Mouse (Mus musculus) neural tube, embryonic 11.5 days (tissue): ENCODE measurements at regions not wholly inside any gene's neighbourhood (a gene's known extent, or its start where the extent isn't known, plus 50 kb on each side); places are given as distances from the start of the nearest gene placed in this dataset.

Experiments
- ATAC-seq: fragments of 200-750 bp; cut with Nextera tagmentation; 2 replicates; pipeline ENCODE4 v1.8.0; 2017; ENCODE audit warnings: moderate number of reproducible peaks, mild to moderate bottlenecking, moderate TSS enrichment, moderate library complexity; ENCODE audit not compliant: insufficient read depth, low FRiP score, low TSS enrichment
- DNase-seq: peaks from one replicate; pipeline ENCODE4 v3.0.0-alpha.2; 2015; ENCODE audit warnings: low spot score
- H3K27ac ChIP-seq: fragments of 300-500 bp; sonication (generic); 2 replicates; pipeline ENCODE4 v1.5.1; 2014; ENCODE audit warnings: low read depth, mild to moderate bottlenecking, low read length
- H3K27me3 ChIP-seq: fragments of 300-500 bp; sonication (generic); 2 replicates; pipeline ENCODE4 v1.6.1; 2014; ENCODE audit warnings: mild to moderate bottlenecking, low read length, mixed read lengths; ENCODE audit not compliant: control insufficient read depth, insufficient read depth
- H3K36me3 ChIP-seq: fragments of 300-500 bp; sonication (generic); 2 replicates; pipeline ENCODE4 v1.6.1; 2014; ENCODE audit warnings: mild to moderate bottlenecking, low read length, moderate library complexity, mixed read lengths; ENCODE audit not compliant: control insufficient read depth, insufficient read depth
- H3K4me1 ChIP-seq: fragments of 300-500 bp; sonication (generic); 2 replicates; pipeline ENCODE4 v1.6.1; 2014; ENCODE audit warnings: low read length, mixed read lengths; ENCODE audit not compliant: control insufficient read depth, insufficient read depth
- H3K4me2 ChIP-seq: fragments of 300-500 bp; sonication (generic); 2 replicates; pipeline ENCODE4 v1.6.1; 2014; ENCODE audit warnings: low read depth, mild to moderate bottlenecking, moderate library complexity
- H3K4me3 ChIP-seq: fragments of 300-500 bp; sonication (generic); 2 replicates; pipeline ENCODE4 v1.5.1; 2014; ENCODE audit warnings: low read depth, low read length
- H3K9ac ChIP-seq: fragments of 300-500 bp; sonication (generic); 2 replicates; pipeline ENCODE4 v1.6.1; 2014; ENCODE audit warnings: mild to moderate bottlenecking, low read length
- H3K9me3 ChIP-seq: fragments of 300-500 bp; sonication (generic); 2 replicates; pipeline ENCODE4 v1.6.1; 2016; ENCODE audit warnings: low read length; ENCODE audit not compliant: control insufficient read depth
- WGBS: fragments of 180-500 bp; shearing (Covaris S2); extraction: QIAGEN DNeasy Blood & Tissue Kit; methylation state at CpG from one replicate; pipeline ENCODE4 v1.1.7; 2014; 5-methylcytosine and 5-hydroxymethylcytosine counted together

GRCm38 (mm10) chr2:159994490-159994889 is 339.5 kb downstream of the Gm826 start:
- no peaks in the 10 kb centered on the region for H3K27me3 ChIP-seq
- H3K36me3 ChIP-seq, result no peaks in the 10 kb centered on the region
- H3K4me3 ChIP-seq, result no peak overlapping the region
- DNase-seq (no peak), ATAC-seq (no peak)
- no peaks in the 10 kb centered on the region for H3K4me1 ChIP-seq
- 28% methylated on average over 3 of the region's 3 CpGs for WGBS
- no peak overlapping the region for H3K9ac ChIP-seq
- H3K9me3 ChIP-seq, result no peaks in the 10 kb centered on the region
- no peak overlapping the region for H3K27ac ChIP-seq
- no peak overlapping the region for H3K4me2 ChIP-seq

DNA sequence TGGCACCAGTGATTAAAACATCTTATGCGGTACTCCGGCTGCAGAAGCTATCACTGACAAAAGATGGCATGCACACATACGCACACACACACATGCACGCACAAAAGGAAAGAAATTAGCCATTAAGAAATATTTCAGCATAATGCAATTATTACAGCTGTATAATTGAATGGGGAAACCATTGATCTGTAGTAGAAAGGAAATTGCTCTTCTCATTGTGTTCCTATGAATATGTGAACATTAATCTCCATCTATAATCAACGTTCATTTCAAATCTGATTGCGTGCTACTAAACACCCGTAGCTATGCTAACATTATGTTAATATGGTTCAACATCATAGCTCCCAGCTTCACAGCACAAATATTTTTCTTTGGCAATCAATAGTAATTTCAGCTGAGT is 347.2 kb downstream of the Gm826 start:
- 91% methylated on average over 7 of the region's 7 CpGs for WGBS
- Histone ChIP-seq H3K27me3 (no peaks in the 10 kb centered on the region), H3K4me2 (no peak overlapping the region), H3K27ac (no peak overlapping the region), H3K9ac (no peak overlapping the region), H3K36me3 (no peaks in the 10 kb centered on the region), H3K9me3 (no peaks in the 10 kb centered on the region), H3K4me1 (no peaks in the 10 kb centered on the region), H3K4me3 (no peak overlapping the region)
- no peak for DNase-seq
- no peak for ATAC-seq

GRCm38 (mm10) chr2:159981694-159982093 is 352.3 kb downstream of the Gm826 start:
- Histone ChIP-seq H3K27ac (no peak overlapping the region), H3K4me1 (no peaks in the 10 kb centered on the region), H3K36me3 (no peaks in the 10 kb centered on the region), H3K27me3 (no peaks in the 10 kb centered on the region), H3K4me3 (no peak overlapping the region), H3K9ac (no peak overlapping the region), H3K4me2 (no peak overlapping the region), H3K9me3 (no peaks in the 10 kb centered on the region)
- no peak for ATAC-seq
- DNase-seq, result no peak
- WGBS, result 94% methylated on average over 3 of the region's 3 CpGs

- 53% methylated on average over 1 of the region's 1 CpGs for WGBS
- no peak for ATAC-seq
- H3K4me1 ChIP-seq, result no peaks in the 10 kb centered on the region
- no peaks in the 10 kb centered on the region for H3K27me3 ChIP-seq
- no peaks in the 10 kb centered on the region for H3K9me3 ChIP-seq
- no peak overlapping the region for H3K4me2 ChIP-seq
- no peaks in the 10 kb centered on the region for H3K36me3 ChIP-seq
- no peak overlapping the region for H3K27ac ChIP-seq
- H3K4me3 ChIP-seq, result no peak overlapping the region
- no peak for DNase-seq
- H3K9ac ChIP-seq, result no peak overlapping the region
Observed at GRCm38 (mm10) chr2:159950369-159950768, 383.6 kb downstream of the Gm826 start.

- H3K4me1 ChIP-seq, result no peaks in the 10 kb centered on the region
- no peak overlapping the region for H3K27ac ChIP-seq
- 90% methylated on average over 4 of the region's 4 CpGs for WGBS
- H3K9ac ChIP-seq, result no peak overlapping the region
- H3K27me3 ChIP-seq, result no peaks in the 10 kb centered on the region
- no peak for DNase-seq
- H3K9me3 ChIP-seq, result no peaks in the 10 kb centered on the region
- no peaks in the 10 kb centered on the region for H3K36me3 ChIP-seq
- H3K4me3 ChIP-seq, result no peak overlapping the region
- no peak for ATAC-seq
- no peak overlapping the region for H3K4me2 ChIP-seq
Observed at GRCm38 (mm10) chr2:159949046-159949445, 384.9 kb downstream of the Gm826 start.

- no peak for DNase-seq
- 84% methylated on average over 2 of the region's 2 CpGs for WGBS
- H3K27ac ChIP-seq, result no peak overlapping the region
- no peak overlapping the region for H3K4me2 ChIP-seq
- H3K27me3 ChIP-seq, result no peaks in the 10 kb centered on the region
- H3K4me3 ChIP-seq, result no peak overlapping the region
- no peak overlapping the region for H3K9ac ChIP-seq
- H3K36me3 ChIP-seq, result no peaks in the 10 kb centered on the region
- H3K4me1 ChIP-seq, result no peaks in the 10 kb centered on the region
- no peaks in the 10 kb centered on the region for H3K9me3 ChIP-seq
- ATAC-seq, result no peak
Observed at GRCm38 (mm10) chr2:159930744-159931143, 403.2 kb downstream of the Gm826 start.

GRCm38 (mm10) chr2:159889701-159890100 is 444.3 kb downstream of the Gm826 start:
- ATAC-seq (no peak), DNase-seq (no peak)
- H3K27me3 ChIP-seq, result no peaks in the 10 kb centered on the region
- 90% methylated on average over 2 of the region's 2 CpGs for WGBS
- H3K27ac ChIP-seq, result no peak overlapping the region
- H3K4me3 ChIP-seq, result no peak overlapping the region
- H3K4me2 ChIP-seq, result no peak overlapping the region
- no peak overlapping the region for H3K9ac ChIP-seq
- H3K36me3 ChIP-seq, result no peaks in the 10 kb centered on the region
- no peaks in the 10 kb centered on the region for H3K9me3 ChIP-seq
- H3K4me1 ChIP-seq, result no peaks in the 10 kb centered on the region

GRCm38 (mm10) chr2:159884773-159885459 is 449.0 kb downstream of the Gm826 start:
- DNase-seq (no peak), ATAC-seq (no peak)
- Histone ChIP-seq H3K9me3 (no peaks in the 10 kb centered on the region), H3K9ac (no peak overlapping the region), H3K4me1 (no peaks in the 10 kb centered on the region), H3K27me3 (no peaks in the 10 kb centered on the region), H3K27ac (no peak overlapping the region), H3K36me3 (no peaks in the 10 kb centered on the region), H3K4me3 (no peak overlapping the region), H3K4me2 (no peak overlapping the region)
- 82% methylated on average over 6 of the region's 6 CpGs for WGBS

GRCm38 (mm10) chr2:159866981-159867380 is 467.0 kb downstream of the Gm826 start:
- no peak overlapping the region for H3K4me2 ChIP-seq
- no peak overlapping the region for H3K9ac ChIP-seq
- DNase-seq, result no peak
- H3K4me1 ChIP-seq, result no peaks in the 10 kb centered on the region
- ATAC-seq, result no peak
- whole genome bisulfite sequencing, result 59% methylated on average over 2 of the region's 2 CpGs
- no peak overlapping the region for H3K4me3 ChIP-seq
- H3K27ac ChIP-seq, result no peak overlapping the region
- H3K36me3 ChIP-seq, result no peaks in the 10 kb centered on the region
- no peaks in the 10 kb centered on the region for H3K9me3 ChIP-seq
- H3K27me3 ChIP-seq, result no peaks in the 10 kb centered on the region
